Mouse (Mus musculus) embryonic fibroblast, embryonic 13.5 days (primary cell): Measurements from ENCODE around the gene Sec22b.

Experiments
- CTCF ChIP-seq: IDR thresholded peaks from 2 replicates; pipeline ENCODE4 v1.5.1; 2011; ENCODE audit warnings: mild to moderate bottlenecking, control low read depth, low read length, moderate library complexity, borderline replicate concordance; ENCODE audit not compliant: insufficient read depth
- POLR2A ChIP-seq: IDR thresholded peaks from 2 replicates; pipeline ENCODE4 v1.6.1; 2011; ENCODE audit warnings: low read depth, mild to moderate bottlenecking, control low read depth, low read length, moderate library complexity

DNA sequence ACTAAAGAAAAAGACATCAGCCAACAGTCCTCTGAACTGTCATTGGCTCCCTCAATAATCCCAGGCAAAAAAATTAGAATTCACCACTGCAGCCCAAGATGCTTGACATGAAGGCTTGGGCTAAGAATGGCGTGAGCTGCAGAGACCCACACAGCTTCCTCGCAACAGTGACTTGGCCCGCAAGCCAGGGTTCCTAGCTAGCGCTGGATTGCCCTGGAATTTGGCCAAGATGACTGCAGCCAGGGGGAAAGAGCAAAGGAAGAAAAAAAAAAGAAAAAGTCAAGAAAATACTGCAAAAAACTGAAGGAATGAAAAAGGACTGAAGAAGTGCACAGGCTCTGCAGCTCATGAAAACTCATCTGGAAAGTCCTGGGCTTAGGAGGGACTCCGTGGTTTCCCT is 43.5 kb downstream of the Sec22b start:
- no peak for TF ChIP-seq CTCF
- TF ChIP-seq POLR2A = no peak
